Mouse (Mus musculus): ENCODE data around the gene Arhgap10.

Gene Arhgap10

GRCm38 (mm10) chr8:77241381-77241780, 276.4 kb downstream of the Arhgap10 start:
- no peak for DNase-seq (ENCODE audit: extremely low read depth, insufficient read length, low spot score)

GRCm38 (mm10) chr8:77239462-77239861, 278.3 kb downstream of the Arhgap10 start:
- DNase-seq (ENCODE audit: extremely low read depth, insufficient read length, low spot score) = no peak

GRCm38 (mm10) chr8:77236701-77237100, 281.1 kb downstream of the Arhgap10 start:
- DNase-seq (ENCODE audit: extremely low read depth, insufficient read length, low spot score) = no peak

GRCm38 (mm10) chr8:77232411-77232810, 285.3 kb downstream of the Arhgap10 start:
- DNase-seq (ENCODE audit: extremely low read depth, insufficient read length, low spot score) = no peak

GRCm38 (mm10) chr8:77231834-77232233, 285.9 kb downstream of the Arhgap10 start:
- DNase-seq (ENCODE audit: extremely low read depth, insufficient read length, low spot score) = no peak

GRCm38 (mm10) chr8:77231211-77231610, 286.5 kb downstream of the Arhgap10 start:
- DNase-seq (ENCODE audit: extremely low read depth, insufficient read length, low spot score) = no peak

- no peak for DNase-seq (ENCODE audit: extremely low read depth, insufficient read length, low spot score)
Observed at GRCm38 (mm10) chr8:77228688-77229087, 289.1 kb downstream of the Arhgap10 start.

- no peak for DNase-seq (ENCODE audit: extremely low read depth, insufficient read length, low spot score)
Observed at GRCm38 (mm10) chr8:77227742-77228141, 290.0 kb downstream of the Arhgap10 start.

- DNase-seq (ENCODE audit: extremely low read depth, insufficient read length, low spot score) = no peak
Observed at GRCm38 (mm10) chr8:77223123-77223522, 294.6 kb downstream of the Arhgap10 start.

- no peak for DNase-seq (ENCODE audit: extremely low read depth, insufficient read length, low spot score)
Observed at GRCm38 (mm10) chr8:77215191-77215590, 302.6 kb downstream of the Arhgap10 start.

GRCm38 (mm10) chr8:77214665-77215064, 303.1 kb downstream of the Arhgap10 start:
- no peak for DNase-seq (ENCODE audit: extremely low read depth, insufficient read length, low spot score)

- DNase-seq (ENCODE audit: extremely low read depth, insufficient read length, low spot score) = no peak
Observed at GRCm38 (mm10) chr8:77213893-77214464, 303.8 kb downstream of the Arhgap10 start.

- DNase-seq (ENCODE audit: extremely low read depth, insufficient read length, low spot score) = no peak
Observed at GRCm38 (mm10) chr8:77209297-77209696, 308.5 kb downstream of the Arhgap10 start.
